In the genomic region with DNA sequence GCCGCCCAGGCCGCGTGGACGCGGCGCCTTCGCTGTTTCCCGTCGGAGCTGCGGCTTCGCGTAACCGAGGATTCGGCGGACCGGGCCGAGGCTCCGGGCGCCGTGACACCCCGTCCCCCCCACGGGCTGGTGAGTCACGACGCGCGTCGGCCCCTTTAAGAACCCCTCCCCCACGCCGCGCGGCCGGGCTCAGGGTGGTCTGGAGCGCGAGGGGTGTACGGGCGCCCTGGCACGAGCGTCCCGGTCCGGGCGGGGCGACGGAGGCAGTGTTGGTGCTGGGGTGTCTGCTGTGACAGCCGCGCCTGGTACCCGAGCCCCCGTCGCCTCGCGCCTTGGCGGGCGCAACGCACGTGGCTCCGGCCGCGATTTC, we compare ENCODE assay signal across 8 mouse cellular contexts. TPM values are rescaled to one million over a fixed set of nuclear protein-coding genes. Genes with fewer than 3 reads are reported as not detected.
DNase-seq lines count a peak whose midpoint lies in the region; ATAC-seq and TF ChIP-seq lines count a peak whose summit lies in the region.

No protein-coding gene starts in this region.

- under 1% methylated on average over 57 of the region's 57 CpGs for WGBS in bone marrow, adult 2 months
- WGBS in forebrain, embryonic 12.5 days, result under 1% methylated on average over 51 of the region's 57 CpGs
- WGBS in liver, embryonic 11.5 days, result under 1% methylated on average over 56 of the region's 57 CpGs

- peak; percentile 52 for ATAC-seq in forebrain, embryonic 12.5 days (ENCODE audit: low FRiP score)
- ATAC-seq in liver, embryonic 11.5 days (replicated peaks; ENCODE audit: low FRiP score), result peak; percentile 35
- no peak; the same call in 1 of the 2 replicates for ATAC-seq in frontal cortex, adult (ENCODE audit: low TSS enrichment)

- H3K4me1 ChIP-seq in bone marrow, adult 2 months (ENCODE audit: control insufficient read depth, insufficient read depth, low read length), result peaks cover 13% of the 10 kb centered on the region
- peaks cover 75% of the 10 kb centered on the region for H3K4me1 ChIP-seq in forebrain, embryonic 12.5 days
- H3K4me1 ChIP-seq in liver, embryonic 11.5 days (replicated peaks; ENCODE audit: control insufficient read depth, insufficient read depth, low read length), result peaks cover 61% of the 10 kb centered on the region
- H3K4me1 ChIP-seq in testis, adult 2 months (ENCODE audit: control insufficient read depth, insufficient read depth, low read length), result peaks cover 61% of the 10 kb centered on the region

- peaks cover 23% of the 10 kb centered on the region for H3K27me3 ChIP-seq in forebrain, embryonic 12.5 days
- H3K27me3 ChIP-seq in liver, embryonic 11.5 days (replicated peaks; ENCODE audit: control insufficient read depth, insufficient read depth, low read length), result no peaks in the 10 kb centered on the region
- no peaks in the 10 kb centered on the region for H3K27me3 ChIP-seq in testis, adult 2 months (ENCODE audit: control insufficient read depth, insufficient read depth, low read length)

- peak overlapping the region; percentile 63 for H3K4me3 ChIP-seq in layer of hippocampus, adult 2 months
- H3K4me3 ChIP-seq in bone marrow, adult 2 months (replicated peaks; ENCODE audit: control insufficient read depth, low read depth, low read length), result peak overlapping the region; percentile 83
- H3K4me3 ChIP-seq in forebrain, embryonic 12.5 days (replicated peaks), result peak overlapping the region; percentile 93
- peak overlapping the region; percentile 89 for H3K4me3 ChIP-seq in liver, embryonic 11.5 days (ENCODE audit: low read depth, low read length)
- H3K4me3 ChIP-seq in testis, adult 2 months (ENCODE audit: control insufficient read depth, low read depth, low read length), result peak overlapping the region; percentile 86

- no peaks in the 10 kb centered on the region for H3K9me3 ChIP-seq in forebrain, embryonic 12.5 days
- H3K9me3 ChIP-seq in liver, embryonic 11.5 days (ENCODE audit: control insufficient read depth, low read length), result no peaks in the 10 kb centered on the region

- no peak for TF ChIP-seq CTCF in layer of hippocampus, adult 2 months (conservative IDR thresholded peaks at IDR 0.05)
- TF ChIP-seq CTCF in bone marrow, adult 2 months (IDR thresholded peaks at IDR 0.05; ENCODE audit: control insufficient read depth, insufficient read depth, low read length), result no peak
- TF ChIP-seq CTCF in testis, adult 2 months (IDR thresholded peaks at IDR 0.05; ENCODE audit: control insufficient read depth, insufficient read depth, insufficient replicate concordance, low read depth, low read length), result no peak

- H3K36me3 ChIP-seq in forebrain, embryonic 12.5 days (replicated peaks), result no peaks in the 10 kb centered on the region
- no peaks in the 10 kb centered on the region for H3K36me3 ChIP-seq in liver, embryonic 11.5 days (ENCODE audit: control insufficient read depth, insufficient read depth, low read length)
- H3K36me3 ChIP-seq in testis, adult 2 months (ENCODE audit: control insufficient read depth, insufficient read depth, low read length), result no peaks in the 10 kb centered on the region

- H3K4me2 ChIP-seq in forebrain, embryonic 12.5 days, result peak overlapping the region; percentile 96
- peak overlapping the region; percentile 96 for H3K4me2 ChIP-seq in liver, embryonic 11.5 days

- TF ChIP-seq POLR2A in bone marrow, adult 2 months (IDR thresholded peaks at IDR 0.05; ENCODE audit: borderline replicate concordance, control insufficient read depth, low read depth, low read length), result no peak
- TF ChIP-seq POLR2A in testis, adult 2 months (IDR thresholded peaks at IDR 0.05; ENCODE audit: control insufficient read depth, low read depth, low read length), result no peak

- DNase-seq in layer of hippocampus, adult 2 months (ENCODE audit: low spot score in 2 of 2), result peak in 1 of 2 experiments; percentile 59
- DNase-seq in layer of hippocampus, adult 9-10 months (ENCODE audit: low spot score), result no peak
- no peak for DNase-seq in liver, embryonic 11.5 days (ENCODE audit: low spot score)
- DNase-seq in cerebellum, adult 18-20 months, result no peak

- peak overlapping the region; percentile 96 for H3K27ac ChIP-seq in layer of hippocampus, adult 2 months
- H3K27ac ChIP-seq in bone marrow, adult 2 months (ENCODE audit: control insufficient read depth, insufficient read depth, low read depth, low read length, poor library complexity), result peak overlapping the region; percentile 99
- peak overlapping the region; percentile 97 for H3K27ac ChIP-seq in forebrain, embryonic 12.5 days
- peak overlapping the region; percentile 95 for H3K27ac ChIP-seq in liver, embryonic 11.5 days (ENCODE audit: low read depth, low read length)
- H3K27ac ChIP-seq in testis, adult 2 months (ENCODE audit: control insufficient read depth, insufficient read depth, low read depth, low read length), result peak overlapping the region; percentile 91

- peak overlapping the region; percentile 88 for H3K9ac ChIP-seq in forebrain, embryonic 12.5 days
- peak overlapping the region; percentile 95 for H3K9ac ChIP-seq in liver, embryonic 11.5 days (ENCODE audit: low read depth, low read length)

RNA-seq across cellular contexts. Expression of a gene that starts 0.4 kb away (rescaled TPM):
- 100 to 1,000 TPM; 206 to 210 TPM for total RNA-seq in layer of hippocampus, adult 2 months (2021)
- polyA plus RNA-seq in bone marrow, adult 2 months (2011; ENCODE audit: insufficient read depth, insufficient read length, low replicate concordance, missing spikeins), result 39.7 and 64.7 TPM in 2 replicates
- polyA plus RNA-seq in forebrain, embryonic 12.5 days (2016; fragmentation: Nextera tagmentation; extraction: Ambion mirVana), result 17.7 and 20.3 TPM in 2 replicates
- 27.6 and 28.0 TPM in 2 replicates for polyA plus RNA-seq in liver, embryonic 11.5 days (2014; fragmentation: Nextera tagmentation; extraction: Ambion mirVana)
- 16.0 and 17.6 TPM in 2 replicates for polyA plus RNA-seq in testis, adult 2 months (2012; rRNA removed)
